Mouse (Mus musculus) heart, embryonic 13.5 days (tissue): ENCODE data around the gene Psen2. TPM values are rescaled to one million over a fixed set of nuclear protein-coding genes. Genes with fewer than 3 reads are reported as not detected.
A peak's percentile ranks its signal among the peaks of the same experiment; 100 is the strongest.

Source experiments
- ATAC-seq: fragments of 200-750 bp; cut with Nextera tagmentation; 2 replicates; pipeline ENCODE4 v1.8.0; 2017; ENCODE audit warnings: moderate TSS enrichment; ENCODE audit not compliant: insufficient number of reproducible peaks, low FRiP score, low TSS enrichment; ENCODE audit errors: extremely low read depth
- H3K27ac ChIP-seq: fragments of 300-500 bp; sonication (generic); replicated peaks from 2 replicates; pipeline ENCODE4 v1.5.1; 2015; ENCODE audit warnings: moderate library complexity, mild to moderate bottlenecking, inconsistent platforms
- H3K27me3 ChIP-seq: fragments of 300-500 bp; sonication (generic); replicated peaks from 2 replicates; pipeline ENCODE4 v1.6.1; 2015; ENCODE audit warnings: mild to moderate bottlenecking, inconsistent platforms
- H3K36me3 ChIP-seq: fragments of 300-500 bp; sonication (generic); 2 replicates; pipeline ENCODE4 v1.6.1; 2015; ENCODE audit warnings: mild to moderate bottlenecking, inconsistent platforms
- H3K4me1 ChIP-seq: fragments of 300-500 bp; sonication (generic); 2 replicates; pipeline ENCODE4 v1.6.1; 2015; ENCODE audit warnings: inconsistent platforms
- H3K4me2 ChIP-seq: fragments of 300-500 bp; sonication (generic); 2 replicates; pipeline ENCODE4 v1.6.1; 2015; ENCODE audit warnings: inconsistent platforms, mild to moderate bottlenecking, moderate library complexity
- H3K4me3 ChIP-seq: fragments of 300-500 bp; sonication (generic); 2 replicates; pipeline ENCODE4 v1.5.1; 2015; ENCODE audit warnings: moderate library complexity, mild to moderate bottlenecking, inconsistent platforms
- H3K9ac ChIP-seq: fragments of 300-500 bp; sonication (generic); 2 replicates; pipeline ENCODE4 v1.6.1; 2015; ENCODE audit warnings: inconsistent platforms, mild to moderate bottlenecking, moderate library complexity
- H3K9me3 ChIP-seq: fragments of 300-500 bp; sonication (generic); 2 replicates; pipeline ENCODE4 v1.6.1; 2016; ENCODE audit warnings: inconsistent platforms
- WGBS: fragments of 180-500 bp; shearing (Covaris S2); methylation state at CpG from one replicate; pipeline ENCODE4 v1.1.7; 2015; ENCODE audit warnings: mixed read lengths; 5-methylcytosine and 5-hydroxymethylcytosine counted together
- polyA plus RNA-seq: library from polyadenylated mRNA; unstranded; fragments of >200 nt; fragmentation: Nextera tagmentation; extraction: Ambion mirVana; gene quantifications from 2 replicates; pipeline ENCODE4 v1.2.1, GENCODE M21; 2015

Psen2 gene
- polyA plus RNA-seq: 15.8 and 17.3 TPM in 2 replicates

DNA sequence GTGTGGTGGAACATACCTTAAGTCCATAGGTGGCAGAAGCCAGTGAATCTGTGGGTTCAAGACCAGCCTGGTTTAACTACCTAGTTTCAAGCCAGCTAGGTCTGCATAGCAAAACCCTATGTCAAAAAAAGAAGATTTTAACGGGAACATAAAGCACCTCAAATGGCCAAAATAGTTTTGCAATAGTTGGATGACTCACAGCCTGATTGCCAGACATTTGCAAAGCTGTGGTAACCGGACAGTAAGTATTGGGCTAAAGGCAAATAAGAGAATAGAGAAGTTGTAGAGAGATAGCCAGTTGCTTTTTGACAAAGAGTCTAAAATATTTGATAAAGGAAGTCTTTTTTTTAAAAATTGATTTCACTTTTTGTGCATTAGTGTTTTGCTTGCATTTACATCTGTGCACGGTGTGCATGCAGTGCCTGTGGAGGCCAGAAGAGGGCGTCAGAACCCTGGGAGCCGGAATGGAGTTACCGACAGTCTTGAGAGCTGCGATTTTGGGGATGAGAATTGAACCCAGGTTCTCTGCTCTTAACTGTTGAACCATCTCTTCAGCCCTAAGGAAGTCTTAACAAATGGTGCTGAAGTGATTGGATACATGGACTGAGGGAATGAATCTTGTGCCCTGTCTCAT is at the start of gene Psen2:
Gene Psen2 (minus strand): TSS at position 75 of the 634 bp plus-strand sequence.
- WGBS: 26% methylated on average over 7 of the region's 7 CpGs
- H3K9ac ChIP-seq: no peak within 1 kb of the TSS
- H3K27ac ChIP-seq: no peak within 1 kb of the TSS
- H3K36me3 ChIP-seq: no peaks in the 10 kb centered on the region
- no peak for ATAC-seq
- H3K9me3 ChIP-seq: no peaks in the 10 kb centered on the region
- H3K27me3 ChIP-seq: peaks cover 41% of the 10 kb centered on the region
- H3K4me3 ChIP-seq: no peak within 1 kb of the TSS
- no peak within 1 kb of the TSS for H3K4me2 ChIP-seq
- peaks cover 30% of the 10 kb centered on the region for H3K4me1 ChIP-seq

DNA sequence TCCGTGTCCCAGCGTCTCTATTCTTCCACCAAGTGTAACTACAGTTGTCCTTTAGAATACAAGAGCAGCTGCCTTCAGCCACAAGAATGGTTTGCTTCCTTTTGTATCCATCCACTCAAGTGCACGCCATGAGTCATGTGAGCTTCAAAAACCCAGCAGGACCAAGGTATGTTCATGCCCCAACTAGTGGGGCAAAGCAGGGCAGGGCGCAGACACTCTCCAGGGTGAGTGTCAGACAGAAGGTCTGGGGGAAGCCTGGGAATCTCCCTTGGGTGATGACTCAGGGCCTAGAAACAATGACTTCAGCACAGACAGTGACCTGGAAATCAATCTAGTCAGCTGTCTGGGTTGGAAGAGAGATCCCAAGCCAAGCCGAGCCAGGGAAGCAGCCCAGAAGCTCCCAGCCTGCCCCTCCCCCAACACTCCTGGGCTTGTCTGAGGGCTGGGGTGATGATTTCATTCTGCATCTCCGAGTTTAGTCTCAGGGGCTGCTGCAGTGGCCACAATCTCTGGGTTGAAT is 49.6 kb upstream of the Psen2 start:
- H3K9me3 ChIP-seq: no peaks in the 10 kb centered on the region
- H3K9ac ChIP-seq: peak overlapping the region; percentile 24
- no peaks in the 10 kb centered on the region for H3K36me3 ChIP-seq
- 0 out of 2 replicates have a peak, but pooled peaks have one; percentile 14 for ATAC-seq
- peaks cover 46% of the 10 kb centered on the region for H3K4me1 ChIP-seq
- peak overlapping the region; percentile 70 for H3K4me2 ChIP-seq
- 0 out of 2 replicates have a peak overlapping the region, but pooled peaks have one; percentile 40 for H3K4me3 ChIP-seq
- H3K27me3 ChIP-seq: no peaks in the 10 kb centered on the region; the same call in 1 of the 2 replicates
- 39% methylated on average over 6 of the region's 6 CpGs for WGBS
- no peak overlapping the region; the same call in none of the 2 replicates for H3K27ac ChIP-seq

DNA sequence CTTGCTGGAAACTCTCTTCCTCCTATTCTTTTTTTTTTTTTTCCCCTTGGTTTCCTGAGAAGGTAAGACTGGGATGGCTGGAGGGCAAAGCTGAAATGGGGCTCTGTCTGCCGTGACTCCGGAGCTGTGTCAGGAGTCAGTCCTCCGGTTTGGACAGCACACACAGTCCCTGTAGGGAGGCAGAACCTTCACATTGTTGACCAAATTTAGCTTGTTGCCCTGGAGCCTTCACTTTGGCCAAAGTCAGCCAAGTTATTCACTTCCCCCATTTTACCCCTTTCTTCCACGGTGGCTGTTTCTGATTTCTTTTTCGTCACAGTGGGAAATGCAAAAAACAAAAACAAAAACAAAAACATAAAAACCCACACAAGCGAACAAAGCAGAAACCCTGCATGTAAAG is 49.0 kb upstream of the Psen2 start:
- Histone ChIP-seq H3K4me2 (0 out of 2 replicates have a peak overlapping the region, but pooled peaks have one; percentile 8), H3K4me3 (no peak overlapping the region), H3K27ac (peak overlapping the region; percentile 16; the same call in 1 of the 2 replicates), H3K9ac (no peak overlapping the region), H3K4me1 (peaks cover 52% of the 10 kb centered on the region), H3K36me3 (no peaks in the 10 kb centered on the region), H3K27me3 (no peaks in the 10 kb centered on the region; the same call in 1 of the 2 replicates), H3K9me3 (no peaks in the 10 kb centered on the region)
- ATAC-seq: no peak
- 63% methylated on average over 6 of the region's 6 CpGs for WGBS

DNA sequence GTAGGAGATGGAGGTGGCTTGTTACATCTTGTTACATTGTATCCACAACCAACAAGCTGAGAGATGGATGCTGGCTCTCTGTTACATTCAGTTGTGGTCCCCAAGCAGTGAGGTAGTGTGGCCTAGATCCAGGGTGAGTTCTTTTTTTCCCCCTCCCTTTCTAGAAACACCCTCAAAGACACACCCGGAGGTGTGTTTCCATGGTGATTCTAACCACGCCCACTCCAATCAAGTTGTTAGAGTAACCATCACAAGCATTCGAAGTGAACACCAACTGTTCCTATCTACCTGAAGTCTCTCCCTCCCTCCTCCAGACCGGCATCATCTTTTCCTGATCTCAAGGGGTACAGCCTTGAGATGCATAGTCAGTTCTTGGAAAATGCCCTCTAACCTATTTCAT is 45.7 kb upstream of the Psen2 start:
- peaks cover 32% of the 10 kb centered on the region for H3K4me1 ChIP-seq
- H3K4me2 ChIP-seq: no peak overlapping the region
- H3K36me3 ChIP-seq: no peaks in the 10 kb centered on the region
- no peak overlapping the region for H3K4me3 ChIP-seq
- no peaks in the 10 kb centered on the region; the same call in 1 of the 2 replicates for H3K27me3 ChIP-seq
- H3K9ac ChIP-seq: no peak overlapping the region
- H3K27ac ChIP-seq: no peak overlapping the region
- ATAC-seq: no peak
- no peaks in the 10 kb centered on the region for H3K9me3 ChIP-seq
- 63% methylated on average over 4 of the region's 4 CpGs for WGBS

DNA sequence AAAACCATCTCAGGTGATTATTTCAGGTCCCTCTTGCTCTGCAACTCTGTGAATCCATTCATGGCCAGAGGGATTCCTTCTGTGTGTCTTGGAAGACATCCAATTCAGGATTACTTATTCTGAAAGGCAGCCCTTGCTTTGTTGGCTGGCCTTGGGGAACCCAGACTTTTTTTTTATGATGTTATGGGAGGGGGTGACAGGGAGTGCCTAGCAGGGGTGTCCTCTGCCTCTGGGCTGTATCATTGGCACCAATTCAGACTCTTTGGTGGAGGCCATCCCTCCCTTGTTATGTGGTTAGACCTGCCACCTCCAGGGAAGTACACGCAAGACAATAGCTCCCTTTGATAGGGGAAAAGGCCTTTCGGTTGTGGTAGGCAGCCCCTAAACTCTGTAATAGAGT is 44.4 kb upstream of the Psen2 start:
- no peaks in the 10 kb centered on the region for H3K36me3 ChIP-seq
- peaks cover 29% of the 10 kb centered on the region for H3K4me1 ChIP-seq
- H3K27ac ChIP-seq: no peak overlapping the region
- WGBS: 78% methylated on average over 2 of the region's 2 CpGs
- H3K9ac ChIP-seq: no peak overlapping the region
- H3K4me3 ChIP-seq: no peak overlapping the region
- no peaks in the 10 kb centered on the region for H3K9me3 ChIP-seq
- ATAC-seq: no peak
- H3K27me3 ChIP-seq: no peaks in the 10 kb centered on the region; the same call in 1 of the 2 replicates
- H3K4me2 ChIP-seq: no peak overlapping the region

DNA sequence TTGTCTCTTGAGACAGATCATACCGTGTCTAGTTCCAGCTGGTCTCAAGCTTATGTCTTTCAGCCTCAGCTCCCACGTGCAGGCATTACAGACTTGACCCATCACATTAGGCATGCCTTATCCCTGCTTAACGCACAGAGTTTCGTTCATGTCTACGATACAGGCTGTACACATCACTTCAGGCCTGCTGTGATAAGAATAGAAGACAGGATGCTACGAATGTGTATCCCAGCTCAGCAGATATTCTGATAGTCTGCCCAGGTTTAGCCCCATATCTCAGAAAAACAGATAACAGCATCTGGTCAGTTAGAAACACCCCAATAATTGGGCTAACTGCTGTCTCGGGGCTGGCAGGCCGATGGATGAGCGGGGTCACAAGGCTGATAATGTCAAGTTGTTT is 43.7 kb upstream of the Psen2 start:
- Histone ChIP-seq H3K4me1 (peaks cover 27% of the 10 kb centered on the region), H3K27me3 (no peaks in the 10 kb centered on the region; the same call in 1 of the 2 replicates), H3K9me3 (no peaks in the 10 kb centered on the region), H3K36me3 (no peaks in the 10 kb centered on the region), H3K4me3 (no peak overlapping the region), H3K27ac (no peak overlapping the region), H3K9ac (no peak overlapping the region), H3K4me2 (no peak overlapping the region)
- 50% methylated on average over 9 of the region's 9 CpGs for WGBS
- no peak for ATAC-seq

DNA sequence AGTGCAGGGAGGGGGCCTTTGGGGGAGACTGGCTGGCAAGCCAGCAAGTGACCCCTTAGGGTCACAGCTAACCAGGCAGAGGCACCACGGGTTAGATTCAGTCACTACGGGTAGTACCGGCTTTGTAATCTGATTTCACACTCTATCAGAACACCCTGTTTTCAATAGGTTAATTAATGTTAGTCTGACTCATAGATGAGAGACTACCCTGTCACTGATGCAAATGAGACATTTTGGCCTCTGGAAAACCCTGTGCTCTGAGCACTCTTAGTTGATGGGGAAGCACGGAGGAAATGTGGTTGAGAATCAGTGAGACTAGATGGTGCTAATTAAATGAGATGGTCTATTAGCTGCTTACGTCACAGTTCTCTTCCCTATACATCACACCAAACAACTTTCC is 40.4 kb upstream of the Psen2 start:
- H3K4me3 ChIP-seq: no peak overlapping the region
- no peaks in the 10 kb centered on the region for H3K27me3 ChIP-seq
- ATAC-seq: no peak
- H3K36me3 ChIP-seq: no peaks in the 10 kb centered on the region
- peaks cover 27% of the 10 kb centered on the region for H3K4me1 ChIP-seq
- no peak overlapping the region for H3K9ac ChIP-seq
- H3K4me2 ChIP-seq: no peak overlapping the region
- H3K27ac ChIP-seq: 0 out of 2 replicates have a peak overlapping the region, but pooled peaks have one; percentile 40
- no peaks in the 10 kb centered on the region for H3K9me3 ChIP-seq
- WGBS: 80% methylated on average over 5 of the region's 5 CpGs

DNA sequence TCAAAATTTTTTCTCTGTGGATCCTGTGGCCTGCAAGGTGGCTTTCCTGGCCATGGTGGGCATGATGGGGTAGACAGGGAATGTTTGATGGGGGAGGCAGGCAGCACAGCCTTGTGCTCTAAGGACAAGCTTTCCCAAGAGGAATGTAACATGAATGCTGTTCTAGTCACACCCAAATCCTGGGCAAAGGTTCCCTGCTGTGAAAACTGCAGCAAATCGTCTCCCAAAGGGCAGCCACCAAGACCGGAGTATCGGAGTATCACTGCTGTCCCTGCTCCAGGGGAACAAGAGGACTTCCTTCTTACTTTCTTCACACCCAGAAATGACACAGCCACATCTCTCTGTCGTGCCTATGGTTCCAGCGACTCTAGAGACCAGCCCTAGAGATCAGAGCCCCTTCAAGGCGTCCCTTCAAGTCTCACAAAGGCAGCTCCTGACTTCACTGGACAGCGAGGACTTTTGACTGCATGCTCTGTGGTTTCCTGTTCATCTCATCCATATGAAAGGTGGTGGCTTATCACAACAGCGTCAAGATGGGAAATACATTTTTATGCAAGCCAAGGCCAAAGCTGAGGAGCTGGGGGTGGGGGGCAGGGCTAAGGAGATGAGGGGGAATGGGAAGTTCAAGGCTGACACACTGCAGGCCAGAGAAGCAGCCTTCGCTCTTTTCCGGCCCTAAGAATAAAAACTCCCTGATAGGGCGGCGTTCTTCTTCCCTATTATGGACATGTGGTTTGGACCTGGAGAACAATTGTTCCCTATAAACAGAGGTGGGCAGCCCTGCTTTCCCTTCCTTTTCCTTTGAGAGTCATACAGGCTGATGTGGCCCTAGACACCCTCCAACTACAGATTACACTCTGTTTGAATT is 39.2 kb upstream of the Psen2 start:
- Histone ChIP-seq H3K4me2 (no peak overlapping the region), H3K9ac (no peak overlapping the region), H3K27me3 (no peaks in the 10 kb centered on the region), H3K4me1 (peaks cover 20% of the 10 kb centered on the region), H3K36me3 (no peaks in the 10 kb centered on the region), H3K27ac (peak overlapping the region; percentile 34), H3K4me3 (no peak overlapping the region), H3K9me3 (no peaks in the 10 kb centered on the region)
- no peak for ATAC-seq
- 45% methylated on average over 12 of the region's 12 CpGs for WGBS

DNA sequence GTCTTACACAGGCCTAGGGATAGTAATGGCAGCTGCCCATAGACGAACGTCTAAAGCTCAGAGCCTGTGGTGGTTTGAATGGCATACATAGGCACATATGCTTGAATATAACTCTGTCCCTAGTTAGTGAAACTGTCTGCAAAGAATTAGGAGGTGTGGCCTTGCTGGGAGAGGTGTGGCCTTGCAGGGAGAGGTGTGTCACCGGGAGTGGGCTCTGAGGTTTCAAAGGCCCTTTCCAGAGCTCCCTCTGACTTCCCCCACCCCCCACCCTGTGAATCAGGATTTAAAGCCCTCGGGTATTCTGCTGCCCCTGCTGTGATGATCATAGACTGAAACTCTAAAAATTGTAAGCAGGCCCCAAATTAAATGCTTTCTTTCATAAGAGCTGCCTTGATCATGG is 37.8 kb upstream of the Psen2 start:
- H3K27me3 ChIP-seq: no peaks in the 10 kb centered on the region
- no peak overlapping the region for H3K4me2 ChIP-seq
- H3K4me3 ChIP-seq: no peak overlapping the region
- peaks cover 15% of the 10 kb centered on the region for H3K4me1 ChIP-seq
- no peaks in the 10 kb centered on the region for H3K9me3 ChIP-seq
- WGBS: 49% methylated on average over 4 of the region's 4 CpGs
- no peak overlapping the region for H3K27ac ChIP-seq
- ATAC-seq: no peak
- no peaks in the 10 kb centered on the region for H3K36me3 ChIP-seq
- no peak overlapping the region for H3K9ac ChIP-seq

DNA sequence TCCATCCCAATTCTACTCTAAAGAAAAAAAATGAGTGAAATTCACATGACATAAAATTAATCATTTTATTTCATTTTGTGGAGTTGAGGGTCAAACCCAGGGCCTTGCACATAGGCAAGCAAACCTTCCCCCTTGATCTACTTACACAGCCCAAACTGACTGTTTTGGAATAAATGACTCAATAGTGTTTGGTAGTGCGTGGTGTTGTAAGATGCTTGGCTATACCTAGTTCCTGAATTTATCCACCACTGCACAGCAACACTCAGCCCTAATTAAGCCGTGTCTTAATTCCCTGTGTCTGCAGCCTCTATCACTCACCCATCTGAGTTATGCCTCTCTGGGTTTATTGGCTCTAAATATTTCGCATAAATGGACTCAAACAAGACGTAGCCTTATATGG is 37.1 kb upstream of the Psen2 start:
- H3K4me2 ChIP-seq: no peak overlapping the region
- no peak overlapping the region for H3K4me3 ChIP-seq
- no peak for ATAC-seq
- peaks cover 15% of the 10 kb centered on the region for H3K4me1 ChIP-seq
- no peaks in the 10 kb centered on the region for H3K36me3 ChIP-seq
- no peak overlapping the region for H3K27ac ChIP-seq
- no peaks in the 10 kb centered on the region for H3K9me3 ChIP-seq
- H3K9ac ChIP-seq: no peak overlapping the region
- WGBS: 86% methylated on average over 4 of the region's 4 CpGs
- no peaks in the 10 kb centered on the region for H3K27me3 ChIP-seq

DNA sequence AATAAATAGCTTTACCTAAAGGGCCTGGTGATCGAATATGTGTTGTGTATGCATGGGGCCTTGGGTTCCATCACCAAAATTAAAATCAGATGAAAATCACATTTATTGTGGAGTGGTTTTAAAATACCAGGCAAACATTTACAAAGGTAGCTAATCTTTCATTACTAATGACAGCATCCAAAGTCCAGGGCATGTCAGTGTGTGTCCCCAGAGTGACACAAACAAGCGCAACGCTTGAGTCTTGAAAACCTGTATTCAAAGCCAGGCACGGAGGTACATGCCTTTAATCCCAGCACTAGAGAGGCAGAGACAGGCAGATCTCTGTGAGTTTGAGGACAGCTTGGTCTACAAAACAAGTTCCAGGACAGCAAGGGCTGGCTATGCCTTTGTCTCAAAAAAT is 36.5 kb upstream of the Psen2 start:
- Histone ChIP-seq H3K9me3 (no peaks in the 10 kb centered on the region), H3K36me3 (no peaks in the 10 kb centered on the region)
- WGBS: 83% methylated on average over 4 of the region's 4 CpGs

More for the DNA sequence above, 36.5 kb upstream of the Psen2 start:
- no peak for ATAC-seq
- Histone ChIP-seq H3K9ac (no peak overlapping the region), H3K4me1 (peaks cover 15% of the 10 kb centered on the region), H3K4me2 (no peak overlapping the region), H3K4me3 (no peak overlapping the region), H3K27ac (no peak overlapping the region), H3K27me3 (no peaks in the 10 kb centered on the region)
